Mouse (Mus musculus) CD4-positive naive resting alpha-beta T cell, adult 57 days (primary cell): ENCODE results near the gene Adamts18. TPM values are rescaled to one million over a fixed set of nuclear protein-coding genes. Genes with fewer than 3 reads are reported as not detected.

Experiments used
- total RNA-seq: library from RNA; stranded (reverse); gene quantifications from one replicate; pipeline ENCODE4 v1.2.4, GENCODE M21; 2023

Gene Adamts18
- not detected for total RNA-seq

GRCm38 (mm10) chr8:113848653-113849135 lies at the start of gene Adamts18:
Gene Adamts18 (minus strand): TSS chr8:113848738.

Other genes with a start within 250 kb of the Adamts18 start
- gene Mon1b, start 213.2 kb downstream of the Adamts18 start, total RNA-seq, result 16.6 TPM
- not detected for gene Syce1l, start 205.5 kb downstream of the Adamts18 start, total RNA-seq